Mouse (Mus musculus) common myeloid progenitor, adult 5-6 weeks (primary cell): ENCODE data around the gene Rbm42. TPM values are rescaled to one million over a fixed set of nuclear protein-coding genes. Genes with fewer than 3 reads are reported as not detected.

Source experiments
- ATAC-seq: replicated peaks from 2 replicates; pipeline ENCODE4 v1.8.0; 2016; ENCODE audit warnings: low read depth, mild to moderate bottlenecking, moderate TSS enrichment, inconsistent platforms; ENCODE audit not compliant: poor library complexity, severe bottlenecking
- total RNA-seq: library from RNA; stranded (forward); fragments of 200-1000, 187-1606 nt; gene quantifications from 2 replicates; pipeline ENCODE4 v1.2.3, GENCODE M21; 2017

Gene Rbm42
- total RNA-seq, 1 experiment from 2014 or later: 47.8 TPM

DNA sequence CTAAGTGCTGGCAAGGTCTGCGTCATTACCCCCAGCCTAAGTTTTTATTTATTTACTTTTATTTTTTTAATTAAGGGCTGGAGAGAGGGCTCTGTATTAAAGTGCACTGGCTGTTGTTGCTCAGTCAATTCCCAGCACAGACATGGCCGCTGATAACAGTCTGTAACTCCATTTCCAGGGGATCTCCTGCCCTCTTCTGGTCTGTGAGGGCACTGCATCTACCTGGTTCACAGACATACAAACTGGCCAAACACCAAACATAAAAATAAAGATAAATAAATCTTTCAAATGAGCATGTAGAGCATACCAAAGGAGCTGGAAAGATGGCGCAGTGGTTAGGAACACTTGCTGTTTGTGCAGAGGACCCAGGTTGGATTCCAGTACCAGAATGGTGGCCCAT, 30.9 kb downstream of the Rbm42 start:
- ATAC-seq: 0 out of 2 replicates have a peak, but pooled peaks have one; percentile 45

- no peak for ATAC-seq
Observed at GRCm38 (mm10) chr7:30618658-30619057, 31.5 kb downstream of the Rbm42 start.

DNA sequence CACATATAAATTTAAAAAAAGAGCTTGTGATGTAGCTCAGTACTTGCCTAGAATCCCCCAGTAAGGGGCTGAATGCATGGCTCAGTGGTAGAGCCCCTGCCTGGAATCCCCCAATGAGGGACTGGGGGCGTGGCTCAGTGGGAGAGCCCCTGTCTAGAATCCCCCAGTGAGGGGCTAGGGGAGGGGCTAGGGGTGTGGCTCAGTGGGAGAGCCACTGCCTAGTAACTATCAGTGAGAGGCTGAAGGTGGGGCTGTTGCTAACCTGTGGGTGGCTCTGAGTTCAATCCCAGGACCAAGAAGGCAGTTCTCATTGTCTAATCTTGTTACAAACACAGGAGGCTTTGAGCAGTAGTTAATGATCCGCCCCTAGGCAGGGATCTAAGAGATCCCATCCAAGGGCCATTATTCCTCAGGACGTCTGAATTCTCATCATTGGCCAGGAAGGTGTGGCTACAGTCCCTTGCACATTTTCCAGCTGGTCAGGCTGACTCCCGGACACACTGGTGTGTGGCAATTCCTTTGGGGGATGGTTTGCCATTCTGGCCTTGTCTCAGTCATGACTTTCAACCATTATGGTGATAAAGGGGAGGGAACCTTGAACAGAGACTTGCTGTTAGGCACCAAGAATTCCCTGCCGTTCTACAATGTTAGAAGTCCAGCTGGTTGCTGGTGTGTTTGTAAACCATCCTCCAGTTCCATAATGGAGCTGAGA, 34.9 kb downstream of the Rbm42 start:
- no peak for ATAC-seq

DNA sequence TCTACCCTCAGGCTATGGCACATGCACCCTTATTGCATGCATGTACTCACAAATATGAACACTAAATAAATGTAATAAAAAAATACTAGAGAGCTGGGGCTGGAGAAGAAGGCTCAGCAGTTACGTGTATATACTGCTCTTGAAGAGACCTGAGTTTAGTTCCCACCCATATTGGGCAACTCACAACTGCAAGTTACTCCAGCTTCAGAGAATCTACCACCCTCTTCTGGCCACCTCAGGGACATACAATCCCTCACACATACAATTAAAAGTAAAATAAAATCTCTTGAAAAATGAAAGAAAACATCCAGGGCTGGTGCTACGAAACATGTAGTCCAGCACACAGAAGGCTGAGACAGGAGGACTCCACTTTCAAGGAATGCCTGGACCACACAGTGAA, 35.7 kb downstream of the Rbm42 start:
- peak; percentile 79 for ATAC-seq

GRCm38 (mm10) chr7:30613529-30614112, 36.5 kb downstream of the Rbm42 start:
- peak; percentile 69 for ATAC-seq

DNA sequence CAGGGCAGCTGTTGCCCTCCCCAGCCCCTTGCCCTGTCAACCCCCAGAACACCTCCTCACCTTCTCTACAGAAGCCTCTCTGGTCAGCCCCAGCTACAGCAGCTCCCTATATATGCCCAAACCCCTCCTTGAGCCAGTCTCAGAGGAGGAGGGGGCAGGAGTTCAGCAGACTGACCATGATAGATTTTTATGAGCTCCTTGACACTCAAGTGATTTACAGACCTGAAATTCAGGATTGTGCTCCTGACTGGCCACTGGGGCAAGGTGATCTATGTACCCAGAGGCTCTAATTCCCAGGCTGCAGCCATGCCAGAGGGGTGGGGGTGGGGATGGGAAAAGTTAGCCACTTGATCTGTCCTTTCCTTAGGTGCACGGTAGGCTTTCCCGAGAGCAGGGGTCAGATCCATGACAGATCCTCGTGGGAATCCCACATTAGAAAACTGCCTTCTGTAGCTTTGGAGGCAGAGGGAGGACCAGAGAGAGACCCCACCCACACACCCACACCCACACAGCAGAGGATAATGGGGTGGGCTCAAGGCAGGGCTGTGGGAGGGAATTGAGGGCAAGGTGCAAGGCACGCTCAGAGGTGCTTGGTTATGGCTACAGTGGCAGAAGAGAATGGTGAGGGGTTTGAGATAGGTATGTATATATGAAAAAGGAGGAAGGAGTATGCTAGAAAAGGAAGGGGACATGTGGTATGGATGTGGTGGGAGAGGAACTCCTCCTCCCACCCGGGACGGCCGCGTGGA, 37.3 kb downstream of the Rbm42 start, which contains the start of gene Upk1a:
TSS of gene Upk1a (minus strand) at position 194 of the 749 bp plus-strand sequence.
- 0 out of 2 replicates have a peak, but pooled peaks have one; percentile 3 for ATAC-seq

DNA sequence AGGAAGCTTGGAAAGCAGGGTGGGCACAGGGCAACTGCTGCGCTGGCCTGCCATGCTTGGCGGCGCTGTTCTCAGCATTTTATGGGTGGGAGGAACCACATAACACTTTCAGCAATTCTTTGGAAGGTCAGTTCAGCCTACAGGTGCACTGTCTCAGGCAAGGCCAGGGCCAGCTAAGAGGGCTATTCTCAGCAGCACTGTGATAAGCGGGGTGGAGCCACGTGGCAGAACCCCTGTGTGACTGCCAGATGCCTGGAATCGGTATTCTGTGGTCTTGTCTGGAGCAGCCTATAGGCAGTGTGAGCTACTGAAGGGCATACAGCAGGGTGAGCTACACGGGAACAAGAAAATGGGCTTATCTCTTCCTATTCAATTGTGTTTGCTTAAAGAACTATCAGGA, 40.1 kb downstream of the Rbm42 start:
- no peak for ATAC-seq

GRCm38 (mm10) chr7:30608476-30608875, 41.6 kb downstream of the Rbm42 start:
- no peak for ATAC-seq

GRCm38 (mm10) chr7:30607706-30608309, 42.3 kb downstream of the Rbm42 start:
- peak; percentile 92 for ATAC-seq

- no peak for ATAC-seq
Observed at GRCm38 (mm10) chr7:30604944-30605343, 45.2 kb downstream of the Rbm42 start.

DNA sequence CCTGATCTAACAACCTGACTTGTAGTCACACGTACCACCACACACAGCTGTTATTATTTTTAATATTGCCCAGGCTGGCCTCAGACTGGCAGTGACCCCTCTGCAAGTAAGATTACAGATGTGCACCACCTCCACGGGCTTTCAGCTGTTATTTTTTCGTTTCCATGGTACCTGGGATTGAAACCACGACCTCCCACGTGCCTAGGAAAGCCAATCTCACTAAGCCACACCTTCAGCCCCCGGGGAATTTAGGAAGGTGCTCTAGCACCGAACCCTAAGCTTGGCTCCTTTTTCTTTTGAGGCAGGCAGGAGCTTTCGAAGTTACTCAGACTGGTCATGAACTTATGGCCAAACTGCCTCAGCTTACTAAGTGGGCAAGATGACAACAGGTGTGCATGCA, 45.7 kb downstream of the Rbm42 start:
- ATAC-seq: no peak

- no peak for ATAC-seq
Observed at GRCm38 (mm10) chr7:30602583-30602982, 47.5 kb downstream of the Rbm42 start.

DNA sequence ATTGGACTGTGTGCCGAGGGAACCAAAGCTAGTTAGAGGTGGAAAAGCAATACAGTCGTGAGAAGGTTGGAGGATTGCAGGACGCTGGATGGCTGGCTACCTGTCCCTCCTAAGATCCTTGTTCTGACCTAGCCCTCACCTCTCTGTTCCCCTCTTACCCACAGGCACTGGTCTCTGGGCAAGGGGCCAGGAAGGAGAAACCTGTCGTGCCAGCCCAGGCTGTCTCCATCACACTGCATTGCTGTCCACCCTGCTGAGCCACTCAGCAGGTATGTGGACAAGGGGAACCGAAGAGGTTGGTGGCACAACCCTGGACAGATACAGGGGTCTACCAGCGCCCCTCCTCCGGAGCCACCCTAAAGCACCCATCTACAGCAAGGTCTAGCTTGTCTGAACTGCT, 49.5 kb downstream of the Rbm42 start:
- no peak for ATAC-seq

GRCm38 (mm10) chr7:30599933-30600353, 50.2 kb downstream of the Rbm42 start:
- peak; percentile 99 for ATAC-seq

- no peak for ATAC-seq
Observed at GRCm38 (mm10) chr7:30598786-30599185, 51.3 kb downstream of the Rbm42 start, which contains the start of gene Zbtb32. Zbtb32 (minus strand) TSS chr7:30598909.

DNA sequence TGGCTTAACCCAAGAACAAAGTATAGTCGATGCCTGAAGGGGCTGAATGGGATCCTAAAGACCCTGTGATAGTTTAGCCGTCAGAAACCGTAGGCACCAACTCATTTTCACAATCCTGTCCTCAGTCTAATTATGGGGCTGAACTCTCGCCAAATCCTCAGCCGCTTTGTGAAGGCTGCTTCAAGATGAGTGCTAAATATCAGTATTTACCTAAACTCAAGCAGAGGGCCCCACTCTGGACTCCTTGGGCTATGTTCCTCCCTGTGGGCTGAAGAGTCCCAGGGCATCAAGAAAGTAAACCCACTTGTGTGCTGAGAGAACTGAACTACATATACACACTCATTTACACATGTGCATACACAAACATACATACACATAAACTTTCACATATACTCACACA, 53.3 kb downstream of the Rbm42 start:
- no peak for ATAC-seq

DNA sequence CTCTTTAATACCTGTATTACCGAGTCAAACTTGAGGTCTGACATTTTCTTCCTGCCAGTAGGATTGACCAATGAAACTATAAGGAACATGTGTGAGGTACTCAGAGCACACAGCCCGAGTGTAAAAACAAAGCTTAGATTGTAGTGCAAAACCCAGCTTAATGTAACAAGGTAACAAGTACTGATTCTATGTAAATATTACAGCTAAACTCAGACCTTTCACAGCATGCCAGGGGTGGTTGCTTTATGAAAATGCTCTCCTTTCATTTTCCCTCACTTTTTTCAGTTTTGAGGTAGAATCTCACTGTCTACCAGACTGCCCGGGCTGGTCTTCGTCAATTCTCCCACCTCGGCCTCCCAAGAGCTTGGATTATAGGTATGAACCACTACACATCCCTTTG, 54.0 kb downstream of the Rbm42 start:
- no peak for ATAC-seq

GRCm38 (mm10) chr7:30594510-30595024, 55.5 kb downstream of the Rbm42 start:
- ATAC-seq: no peak

- no peak for ATAC-seq
Observed at GRCm38 (mm10) chr7:30593579-30594509, 56.3 kb downstream of the Rbm42 start.
